Mouse (Mus musculus): ENCODE measurements around the gene Adarb2. TPM values are rescaled to one million over a fixed set of nuclear protein-coding genes. Genes with fewer than 3 reads are reported as not detected.

Gene Adarb2
- total RNA-seq, 2 experiments from 2014 or later = 24.8 to 26.8 TPM

GRCm38 (mm10) chr13:8352952-8353351 is 150.3 kb downstream of the Adarb2 start:
- no peak for DNase-seq (ENCODE audit: low spot score in 2 of 2)
- intact Hi-C loops (cut with DNase I) = no loop called here

- no peak for DNase-seq (ENCODE audit: low spot score in 2 of 2)
These were observed 162.9 kb downstream of the Adarb2 start for GRCm38 (mm10) chr13:8365523-8365922.

GRCm38 (mm10) chr13:8366087-8366486 is 163.4 kb downstream of the Adarb2 start:
- no peak for DNase-seq (ENCODE audit: low spot score in 2 of 2)
- intact Hi-C loops (cut with DNase I) = no loop called here

More at GRCm38 (mm10) chr13:8365523-8365922, 162.9 kb downstream of the Adarb2 start:
- intact Hi-C loops (cut with DNase I) = no loop called here

GRCm38 (mm10) chr13:8369868-8370387 is 167.3 kb downstream of the Adarb2 start:
- DNase-seq (ENCODE audit: low spot score in 2 of 2) = no peak
- intact Hi-C loops (cut with DNase I) = no loop called here

GRCm38 (mm10) chr13:8388541-8388940 is 185.9 kb downstream of the Adarb2 start:
- peak in 1 of 2 experiments; percentile 9 for DNase-seq (ENCODE audit: low spot score in 2 of 2)
- intact Hi-C loops (cut with DNase I) = no loop called here

GRCm38 (mm10) chr13:8400265-8401041 is 197.8 kb downstream of the Adarb2 start:
- DNase-seq (ENCODE audit: low spot score in 2 of 2) = no peak

GRCm38 (mm10) chr13:8402324-8402873 is 199.7 kb downstream of the Adarb2 start:
- DNase-seq (ENCODE audit: low spot score in 2 of 2) = no peak
- intact Hi-C loops (cut with DNase I) = no loop called here

More at GRCm38 (mm10) chr13:8400265-8401041, 197.8 kb downstream of the Adarb2 start:
- intact Hi-C loops (cut with DNase I) = no loop called here

GRCm38 (mm10) chr13:8406020-8406419 is 203.4 kb downstream of the Adarb2 start:
- intact Hi-C loops (cut with DNase I) = no loop called here

GRCm38 (mm10) chr13:8410353-8411318 is 208.0 kb downstream of the Adarb2 start:
- intact Hi-C loops (cut with DNase I) = no loop called here
- DNase-seq (ENCODE audit: low spot score in 2 of 2) = no peak

More at GRCm38 (mm10) chr13:8406020-8406419, 203.4 kb downstream of the Adarb2 start:
- peak; percentile 7 to 16 for DNase-seq (ENCODE audit: low spot score in 2 of 2)

GRCm38 (mm10) chr13:8424019-8424719 is 221.5 kb downstream of the Adarb2 start:
- intact Hi-C loops (cut with DNase I) = no loop called here
- DNase-seq (ENCODE audit: low spot score in 2 of 2) = no peak

- intact Hi-C loops (cut with DNase I) = no loop called here
- peak; percentile 23 to 40 for DNase-seq (ENCODE audit: low spot score in 2 of 2)
These were observed 236.6 kb downstream of the Adarb2 start for GRCm38 (mm10) chr13:8439188-8439835.

GRCm38 (mm10) chr13:8445415-8445814 is 242.7 kb downstream of the Adarb2 start:
- DNase-seq (ENCODE audit: low spot score in 2 of 2) = no peak
- intact Hi-C loops (cut with DNase I) = no loop called here

- intact Hi-C loops (cut with DNase I) = no loop called here
- DNase-seq (ENCODE audit: low spot score in 2 of 2) = no peak
These were observed 245.7 kb downstream of the Adarb2 start for GRCm38 (mm10) chr13:8448192-8448879.

- intact Hi-C loops (cut with DNase I) = no loop called here
- DNase-seq (ENCODE audit: low spot score in 2 of 2) = no peak
These were observed 248.9 kb downstream of the Adarb2 start for GRCm38 (mm10) chr13:8451581-8451980.

- intact Hi-C loops (cut with DNase I) = no loop called here
These were observed 254.2 kb downstream of the Adarb2 start for GRCm38 (mm10) chr13:8456886-8457285.

GRCm38 (mm10) chr13:8457831-8458230 is 255.2 kb downstream of the Adarb2 start:
- DNase-seq (ENCODE audit: low spot score in 2 of 2) = no peak
- intact Hi-C loops (cut with DNase I) = no loop called here

More at GRCm38 (mm10) chr13:8456886-8457285, 254.2 kb downstream of the Adarb2 start:
- DNase-seq (ENCODE audit: low spot score in 2 of 2) = no peak

GRCm38 (mm10) chr13:8467591-8468366 is 265.1 kb downstream of the Adarb2 start:
- intact Hi-C loops (cut with DNase I) = no loop called here
- no peak for DNase-seq (ENCODE audit: low spot score in 2 of 2)

Data from left cerebral cortex, postnatal 14 days (tissue).